Mouse (Mus musculus): ENCODE measurements around the gene Fam53b. TPM values are rescaled to one million over a fixed set of nuclear protein-coding genes. Genes with fewer than 3 reads are reported as not detected.

Gene Fam53b
- polyA plus RNA-seq, 1 experiment from 2014 or later: 36.3 TPM

- H3K27me3 ChIP-seq: no peaks in the 10 kb centered on the region
- in situ Hi-C loops (cut with MboI; ENCODE audit: low pct_unique_long_range_greater_than_20kb): no loop called here
- no peak for ATAC-seq
- DNase-seq (ENCODE audit: low read depth, low spot score): no peak
- ChIA-PET CTCF (no interaction called here), POLR2A (no interaction called here)
- no peak for TF ChIP-seq CTCF (IDR thresholded peaks at IDR 0.05)
Measured at GRCm38 (mm10) chr7:132767999-132768370, 45.7 kb downstream of the Fam53b start.

- DNase-seq (ENCODE audit: low read depth, low spot score) (no peak), ATAC-seq (no peak)
- CTCF ChIA-PET: no interaction called here
- in situ Hi-C loops (cut with MboI; ENCODE audit: low pct_unique_long_range_greater_than_20kb): no loop called here
- no peaks in the 10 kb centered on the region for H3K27me3 ChIP-seq
- TF ChIP-seq CTCF (IDR thresholded peaks at IDR 0.05): no peak
- POLR2A ChIA-PET: no interaction called here
Measured at GRCm38 (mm10) chr7:132767233-132767998, 46.3 kb downstream of the Fam53b start.

GRCm38 (mm10) chr7:132766235-132766871 lies 47.3 kb downstream of the Fam53b start:
- POLR2A ChIA-PET: no interaction called here
- CTCF ChIA-PET: interaction anchor here (0.9 kb wide), 1 partner anchor 44 kb away, joined by 3 read pairs; no protein-coding TSS in a partner anchor
- H3K27me3 ChIP-seq: no peaks in the 10 kb centered on the region
- DNase-seq (ENCODE audit: low read depth, low spot score) (no peak), ATAC-seq (no peak)
- no peak for TF ChIP-seq CTCF (IDR thresholded peaks at IDR 0.05)
- in situ Hi-C loops (cut with MboI; ENCODE audit: low pct_unique_long_range_greater_than_20kb): no loop called here

GRCm38 (mm10) chr7:132765629-132766186 lies 48.0 kb downstream of the Fam53b start:
- ATAC-seq (no peak), DNase-seq (ENCODE audit: low read depth, low spot score) (no peak)
- no peaks in the 10 kb centered on the region for H3K27me3 ChIP-seq
- in situ Hi-C loops (cut with MboI; ENCODE audit: low pct_unique_long_range_greater_than_20kb): no loop called here
- ChIA-PET CTCF (interaction anchor here (0.9 kb wide), 1 partner anchor 45 kb away, joined by 3 read pairs; no protein-coding TSS in a partner anchor), POLR2A (no interaction called here)
- TF ChIP-seq CTCF (IDR thresholded peaks at IDR 0.05): no peak

- in situ Hi-C loops (cut with MboI; ENCODE audit: low pct_unique_long_range_greater_than_20kb): no loop called here
- no peak for TF ChIP-seq CTCF (IDR thresholded peaks at IDR 0.05)
- POLR2A ChIA-PET: no interaction called here
- no peaks in the 10 kb centered on the region for H3K27me3 ChIP-seq
- CTCF ChIA-PET: interaction anchor here (0.9 to 1.1 kb wide), 2 partner anchors 30 to 46 kb away, joined by 3 read pairs; no protein-coding TSS in a partner anchor
- ATAC-seq (no peak), DNase-seq (ENCODE audit: low read depth, low spot score) (no peak)
Measured at GRCm38 (mm10) chr7:132764896-132765491, 48.7 kb downstream of the Fam53b start.

- TF ChIP-seq CTCF (IDR thresholded peaks at IDR 0.05): no peak
- no peaks in the 10 kb centered on the region for H3K27me3 ChIP-seq
- in situ Hi-C loops (cut with MboI; ENCODE audit: low pct_unique_long_range_greater_than_20kb): no loop called here
- ATAC-seq (no peak), DNase-seq (ENCODE audit: low read depth, low spot score) (no peak)
- POLR2A ChIA-PET: interaction anchor here (0.5 kb wide), 1 partner anchor 531 kb away, joined by 3 read pairs; no protein-coding TSS in a partner anchor
- CTCF ChIA-PET: interaction anchor here (1.1 kb wide), 1 partner anchor 29 kb away, joined by 3 read pairs; no protein-coding TSS in a partner anchor
Measured at GRCm38 (mm10) chr7:132764314-132764713, 49.4 kb downstream of the Fam53b start.

GRCm38 (mm10) chr7:132763911-132764310 lies 49.8 kb downstream of the Fam53b start:
- TF ChIP-seq CTCF (IDR thresholded peaks at IDR 0.05): no peak
- DNase-seq (ENCODE audit: low read depth, low spot score): no peak
- CTCF ChIA-PET: interaction anchor here (1.9 kb wide), 1 partner anchor 47 kb away, joined by 7 read pairs; no protein-coding TSS in a partner anchor
- no peaks in the 10 kb centered on the region for H3K27me3 ChIP-seq
- no peak for ATAC-seq
- in situ Hi-C loops (cut with MboI; ENCODE audit: low pct_unique_long_range_greater_than_20kb): no loop called here
- POLR2A ChIA-PET: interaction anchor here (0.5 kb wide), 1 partner anchor 531 kb away, joined by 3 read pairs; no protein-coding TSS in a partner anchor

- no peak for TF ChIP-seq CTCF (IDR thresholded peaks at IDR 0.05)
- no peak for ATAC-seq
- in situ Hi-C loops (cut with MboI; ENCODE audit: low pct_unique_long_range_greater_than_20kb): no loop called here
- no peaks in the 10 kb centered on the region for H3K27me3 ChIP-seq
- no peak for DNase-seq (ENCODE audit: low read depth, low spot score)
- POLR2A ChIA-PET: interaction anchor here (2.0 kb wide), 1 partner anchor 11 kb away, joined by 6 read pairs; no protein-coding TSS in a partner anchor
- CTCF ChIA-PET: interaction anchor here (1.9 kb wide), 1 partner anchor 47 kb away, joined by 7 read pairs; no protein-coding TSS in a partner anchor
Measured at GRCm38 (mm10) chr7:132763351-132763750, 50.3 kb downstream of the Fam53b start.

- no peak for ATAC-seq
- no peaks in the 10 kb centered on the region for H3K27me3 ChIP-seq
- no peak for DNase-seq (ENCODE audit: low read depth, low spot score)
- ChIA-PET POLR2A (interaction anchor here (0.6 to 2.0 kb wide), 2 partner anchors 9 to 124 kb away, joined by 4 to 6 read pairs; no protein-coding TSS in a partner anchor), CTCF (interaction anchor here (1.3 to 1.6 kb wide), 3 partner anchors 15 to 20 kb away, joined by 3 read pairs; no protein-coding TSS in a partner anchor)
- TF ChIP-seq CTCF (IDR thresholded peaks at IDR 0.05): no peak
- in situ Hi-C loops (cut with MboI; ENCODE audit: low pct_unique_long_range_greater_than_20kb): no loop called here
Measured at GRCm38 (mm10) chr7:132761409-132761808, 52.3 kb downstream of the Fam53b start.

GRCm38 (mm10) chr7:132760589-132761180 lies 53.0 kb downstream of the Fam53b start:
- ATAC-seq (no peak), DNase-seq (ENCODE audit: low read depth, low spot score) (no peak)
- in situ Hi-C loops (cut with MboI; ENCODE audit: low pct_unique_long_range_greater_than_20kb): no loop called here
- CTCF ChIA-PET: interaction anchor here (1.3 to 1.6 kb wide), 2 partner anchors 14 to 20 kb away, joined by 3 read pairs; no protein-coding TSS in a partner anchor
- no peak for TF ChIP-seq CTCF (IDR thresholded peaks at IDR 0.05)
- POLR2A ChIA-PET: interaction anchor here (0.6 kb wide), 2 partner anchors 125 to 219 kb away, joined by 4 read pairs; no protein-coding TSS in a partner anchor
- H3K27me3 ChIP-seq: no peaks in the 10 kb centered on the region

Data from Patski (cell line).